Mouse (Mus musculus) testis, adult 2 months (tissue): ENCODE results near the gene Aurkb. TPM values are rescaled to one million over a fixed set of nuclear protein-coding genes. Genes with fewer than 3 reads are reported as not detected.

Experiments used
- H3K27ac ChIP-seq: fragments of 200-500 bp; 2 replicates; pipeline ENCODE4 v1.5.1; 2012; ENCODE audit warnings: low read depth, low read length; ENCODE audit not compliant: control insufficient read depth, insufficient read depth
- H3K27me3 ChIP-seq: fragments of 200-500 bp; 2 replicates; pipeline ENCODE4 v1.6.1; 2012; ENCODE audit warnings: mild to moderate bottlenecking, low read length, moderate library complexity; ENCODE audit not compliant: control insufficient read depth, insufficient read depth
- H3K36me3 ChIP-seq: fragments of 200-500 bp; 2 replicates; pipeline ENCODE4 v1.6.1; 2012; ENCODE audit warnings: mild to moderate bottlenecking, low read length; ENCODE audit not compliant: control insufficient read depth, insufficient read depth
- H3K4me1 ChIP-seq: fragments of 200-500 bp; 2 replicates; pipeline ENCODE4 v1.6.1; 2012; ENCODE audit warnings: low read length; ENCODE audit not compliant: control insufficient read depth, insufficient read depth
- H3K4me3 ChIP-seq: fragments of 200-500 bp; 2 replicates; pipeline ENCODE4 v1.5.1; 2012; ENCODE audit warnings: low read depth, mild to moderate bottlenecking, low read length, moderate library complexity, mixed read lengths; ENCODE audit not compliant: control insufficient read depth
- CTCF ChIP-seq: fragments of 200-500 bp; IDR thresholded peaks from 2 replicates; pipeline ENCODE4 v1.5.1; 2012; ENCODE audit warnings: low read depth, mild to moderate bottlenecking, inconsistent platforms, low read length, moderate library complexity; ENCODE audit not compliant: control insufficient read depth, insufficient read depth, insufficient replicate concordance
- POLR2A ChIP-seq: fragments of 200-500 bp; IDR thresholded peaks from 2 replicates; pipeline ENCODE4 v1.6.1; 2012; ENCODE audit warnings: low read depth, mild to moderate bottlenecking, inconsistent platforms, low read length, moderate library complexity; ENCODE audit not compliant: control insufficient read depth
- polyA plus RNA-seq: library from polyadenylated mRNA; depleted of rRNA; stranded (reverse); fragments of >200 nt; gene quantifications from 2 replicates; pipeline ENCODE4 v1.2.3, GENCODE M21; 2012

The Aurkb gene
- polyA plus RNA-seq, 1 experiment = 15.2 TPM

- H3K27ac ChIP-seq = peak overlapping the region; percentile 42
- peaks cover 2% of the 10 kb centered on the region; the same call in 1 of the 2 replicates for H3K36me3 ChIP-seq
- H3K4me3 ChIP-seq = no peak overlapping the region
- TF ChIP-seq CTCF (no peak), POLR2A (no peak)
- peaks cover 26% of the 10 kb centered on the region for H3K4me1 ChIP-seq
- no peaks in the 10 kb centered on the region for H3K27me3 ChIP-seq
These were observed 41.6 kb downstream of the Aurkb start for GRCm38 (mm10) chr11:69087082-69087481.

GRCm38 (mm10) chr11:69087597-69087996 lies 42.1 kb downstream of the Aurkb start:
- Histone ChIP-seq H3K27me3 (no peaks in the 10 kb centered on the region), H3K4me1 (peaks cover 26% of the 10 kb centered on the region), H3K4me3 (peak overlapping the region; percentile 99; the same call in 1 of the 2 replicates), H3K36me3 (peaks cover 2% of the 10 kb centered on the region), H3K27ac (peak overlapping the region; percentile 92)
- TF ChIP-seq POLR2A = no peak
- TF ChIP-seq CTCF = no peak

- Histone ChIP-seq H3K27me3 (no peaks in the 10 kb centered on the region), H3K4me1 (peaks cover 26% of the 10 kb centered on the region), H3K4me3 (peak within 1 kb of the TSS; percentile 99), H3K27ac (peak within 1 kb of the TSS; percentile 98), H3K36me3 (peaks cover 2% of the 10 kb centered on the region)
- TF ChIP-seq CTCF (no peak), POLR2A (peak; percentile 62)
These were observed 42.8 kb downstream of the Aurkb start, which contains the start of gene Vamp2 for GRCm38 (mm10) chr11:69088103-69088855. Vamp2 (plus strand) TSS chr11:69088490.

GRCm38 (mm10) chr11:69088856-69089615 lies 43.6 kb downstream of the Aurkb start:
- Histone ChIP-seq H3K27ac (peak overlapping the region; percentile 98), H3K4me1 (peaks cover 29% of the 10 kb centered on the region), H3K4me3 (peak overlapping the region; percentile 99), H3K36me3 (peaks cover 2% of the 10 kb centered on the region), H3K27me3 (no peaks in the 10 kb centered on the region)
- TF ChIP-seq CTCF = peak; percentile 29; the same call in 1 of the 2 replicates
- 0 out of 2 replicates have a peak, but pooled peaks have one; percentile 12 for TF ChIP-seq POLR2A

- H3K4me3 ChIP-seq = peak overlapping the region; percentile 99
These were observed 44.3 kb downstream of the Aurkb start for GRCm38 (mm10) chr11:69089616-69090290.

DNA sequence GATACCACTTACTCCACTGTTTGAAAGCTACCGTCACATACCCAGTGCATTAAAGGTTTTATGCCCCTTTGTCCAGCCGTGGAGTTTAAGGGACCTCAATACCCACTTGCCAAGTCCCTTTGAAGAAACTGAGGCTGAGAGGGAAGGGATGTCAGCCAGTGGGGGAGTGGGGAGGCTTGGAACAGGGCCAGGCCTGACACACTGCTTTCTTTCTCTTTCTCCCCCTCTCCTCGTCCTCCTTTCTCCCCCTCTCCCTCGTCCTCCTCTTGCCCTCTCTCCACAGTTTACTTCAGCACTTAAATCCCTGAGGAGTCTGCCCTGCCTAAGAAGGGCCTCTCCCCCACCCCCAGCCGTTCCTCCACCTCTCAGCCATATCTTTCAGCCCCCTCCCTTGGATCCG lies 44.9 kb downstream of the Aurkb start:
- H3K4me3 ChIP-seq = no peak overlapping the region
- H3K4me1 ChIP-seq = peaks cover 35% of the 10 kb centered on the region
- H3K27ac ChIP-seq = no peak overlapping the region
- TF ChIP-seq POLR2A (no peak), CTCF (no peak)
- H3K36me3 ChIP-seq = peaks cover 2% of the 10 kb centered on the region
- no peaks in the 10 kb centered on the region for H3K27me3 ChIP-seq

More at GRCm38 (mm10) chr11:69089616-69090290, 44.3 kb downstream of the Aurkb start:
- Histone ChIP-seq H3K36me3 (peaks cover 2% of the 10 kb centered on the region), H3K4me1 (peaks cover 32% of the 10 kb centered on the region), H3K27me3 (no peaks in the 10 kb centered on the region), H3K27ac (no peak overlapping the region)
- no peak for TF ChIP-seq POLR2A
- TF ChIP-seq CTCF = no peak
